Mouse (Mus musculus): Measurements from ENCODE around the gene Zfp146.
"Not testable (repeated sequence)": the region's sequence is repeated elsewhere in the genome, so short reads cannot be mapped to it uniquely, and the experiment has no call there.

Gene Zfp146

GRCm38 (mm10) chr7:30169583-30170282, at the start of gene Zfp146:
Zfp146 (minus strand) TSS chr7:30169750.
- DNase-seq (ENCODE audit: low spot score): peak; percentile 94

DNA sequence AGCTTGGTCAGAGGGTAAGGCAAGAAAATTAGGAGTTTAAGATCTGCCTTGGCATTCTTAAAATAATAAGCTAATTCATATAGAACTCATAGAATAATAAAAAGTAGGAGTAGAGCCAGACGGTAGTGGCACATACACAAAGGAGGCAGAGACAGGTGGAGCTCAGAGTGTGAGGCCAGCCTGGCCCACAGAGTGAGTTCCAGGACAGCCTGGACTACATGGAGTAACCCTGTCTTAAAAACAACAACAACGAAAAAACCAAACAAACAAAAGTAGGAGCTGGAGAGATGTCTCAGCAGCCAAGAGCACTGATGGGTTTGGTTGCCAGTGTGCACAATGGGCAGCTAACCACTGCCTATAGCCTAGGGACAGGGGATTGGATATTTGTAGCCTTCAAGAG, 47.7 kb upstream of the Zfp146 start:
- DNase-seq (ENCODE audit: low spot score): no peak

DNA sequence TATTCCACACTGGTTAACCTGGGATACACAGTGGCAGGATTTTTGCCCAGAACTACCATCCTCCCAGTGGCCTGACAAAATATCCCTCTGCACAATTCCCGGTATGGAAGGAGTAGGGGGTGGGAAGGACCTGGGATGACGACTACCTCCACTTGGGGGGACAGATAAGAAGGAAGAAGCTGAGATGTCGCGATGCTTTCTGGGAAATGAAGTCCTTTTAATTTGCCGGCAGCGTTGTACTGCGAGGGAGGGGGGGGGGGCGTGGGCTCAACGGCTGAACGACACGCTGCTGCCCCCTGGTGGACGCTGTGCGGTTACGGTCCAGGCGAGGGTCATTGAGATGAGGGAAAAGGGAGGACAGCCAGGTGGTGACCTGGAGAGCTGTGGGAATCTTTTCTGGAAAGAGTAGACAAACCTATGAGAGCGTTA, 47.2 kb upstream of the Zfp146 start:
- DNase-seq (ENCODE audit: low spot score): peak; percentile 65

- DNase-seq (ENCODE audit: low spot score): no peak
These were observed 46.3 kb upstream of the Zfp146 start for GRCm38 (mm10) chr7:30215875-30216274.

GRCm38 (mm10) chr7:30213881-30214280, 44.3 kb upstream of the Zfp146 start:
- DNase-seq (ENCODE audit: low spot score): no peak

DNA sequence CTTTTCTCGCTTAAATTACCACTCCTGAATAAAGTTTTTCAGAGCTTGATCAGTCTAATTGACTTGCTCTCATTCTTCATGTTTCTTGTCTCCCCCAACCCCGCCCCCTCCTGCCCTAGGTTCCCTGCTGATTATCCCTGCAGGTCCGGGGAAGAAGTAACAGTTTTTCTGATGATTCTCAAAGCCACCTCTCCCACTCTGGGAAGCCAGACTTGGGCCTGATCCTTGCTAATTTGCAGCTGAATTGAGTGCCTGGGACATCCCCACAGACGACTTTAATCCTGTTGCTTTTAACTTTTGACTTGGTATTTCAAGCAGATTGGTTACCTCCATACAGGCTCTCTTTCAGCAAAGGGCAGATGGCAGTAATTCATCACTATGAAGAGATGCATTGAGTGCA, 41.5 kb upstream of the Zfp146 start:
- DNase-seq (ENCODE audit: low spot score): no peak

DNA sequence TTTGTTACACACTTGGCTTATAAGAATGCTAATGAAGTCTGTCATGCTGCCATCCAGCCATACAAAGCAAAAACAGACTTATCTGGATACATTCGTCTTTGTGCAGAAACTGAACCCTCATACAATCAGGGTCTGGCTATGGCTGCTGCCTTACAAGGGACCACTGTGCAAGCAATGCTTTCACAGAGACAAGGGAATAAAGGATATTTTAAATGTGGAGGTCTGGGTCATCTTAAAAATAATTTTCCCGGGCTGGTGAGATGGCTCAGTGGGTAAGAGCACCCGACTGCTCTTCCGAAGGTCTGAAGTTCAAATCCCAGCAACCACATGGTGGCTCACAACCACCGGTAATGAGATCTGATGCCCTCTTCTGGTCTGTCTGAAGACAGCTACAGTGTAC, 36.8 kb upstream of the Zfp146 start:
- DNase-seq (ENCODE audit: low spot score): not testable (repeated sequence)

DNA sequence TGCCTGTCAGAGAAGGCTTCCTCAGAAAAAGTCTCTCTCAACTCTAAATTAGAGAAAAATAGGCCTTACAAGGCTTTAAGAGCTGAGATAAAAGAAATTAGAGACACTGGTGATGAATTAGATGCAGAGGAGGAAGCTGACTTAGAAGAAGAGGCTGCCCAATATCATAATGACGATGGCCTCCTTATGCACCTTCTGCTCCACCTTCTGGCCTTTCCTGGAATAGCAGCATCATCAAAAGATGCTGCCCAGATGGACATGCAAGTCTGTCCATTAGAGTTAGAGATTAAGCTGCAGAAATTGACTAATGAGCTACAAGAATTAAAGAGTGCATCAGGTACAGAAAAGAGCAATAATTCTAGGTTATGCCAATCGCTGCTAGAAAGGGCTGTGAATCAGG, 35.8 kb upstream of the Zfp146 start:
- peak; percentile 74 for DNase-seq (ENCODE audit: low spot score)

GRCm38 (mm10) chr7:30204380-30204779, 34.8 kb upstream of the Zfp146 start:
- DNase-seq (ENCODE audit: low spot score): no peak

DNA sequence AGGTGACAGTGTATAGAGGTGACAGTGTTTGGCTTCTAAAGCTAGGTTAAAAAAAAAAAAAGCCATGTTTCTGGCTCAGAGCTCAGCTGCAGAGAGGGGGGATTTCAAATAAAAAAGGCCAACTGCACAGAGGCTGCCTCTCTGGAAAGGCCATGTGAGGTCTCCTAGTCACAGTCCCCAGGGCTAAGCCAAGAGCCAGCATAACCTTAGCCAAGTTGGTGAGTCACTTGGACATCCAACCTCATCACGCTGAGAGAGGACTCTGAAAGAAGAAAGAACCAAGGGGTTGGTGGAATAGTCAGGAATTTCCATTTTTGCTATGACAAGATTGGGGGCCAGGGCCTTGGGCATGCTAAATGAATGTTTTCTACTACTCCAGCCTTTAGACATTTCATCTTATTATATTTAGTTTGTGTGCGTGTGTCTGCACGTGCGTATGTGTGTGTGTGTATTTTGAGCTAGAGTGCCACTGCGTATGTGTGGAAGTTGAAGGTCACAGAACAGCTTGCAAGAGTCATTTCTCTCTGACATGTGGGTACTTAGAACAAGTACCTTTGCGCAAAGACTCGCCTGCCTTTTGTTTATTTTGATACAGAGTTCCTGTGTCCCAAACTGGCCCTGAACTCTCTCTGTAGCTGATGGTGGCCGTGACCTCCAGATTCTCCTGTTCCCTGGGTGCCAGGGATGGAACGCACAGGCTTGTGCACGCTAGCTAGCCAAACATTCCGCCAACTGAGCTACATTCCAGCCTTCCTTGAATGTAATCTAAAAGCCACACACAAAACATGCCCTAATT, 33.5 kb upstream of the Zfp146 start:
- no peak for DNase-seq (ENCODE audit: low spot score)

GRCm38 (mm10) chr7:30200661-30201060, 31.1 kb upstream of the Zfp146 start:
- not testable (repeated sequence) for DNase-seq (ENCODE audit: low spot score)

- DNase-seq (ENCODE audit: low spot score): no peak
These were observed 30.6 kb upstream of the Zfp146 start for GRCm38 (mm10) chr7:30200200-30200599.

DNA sequence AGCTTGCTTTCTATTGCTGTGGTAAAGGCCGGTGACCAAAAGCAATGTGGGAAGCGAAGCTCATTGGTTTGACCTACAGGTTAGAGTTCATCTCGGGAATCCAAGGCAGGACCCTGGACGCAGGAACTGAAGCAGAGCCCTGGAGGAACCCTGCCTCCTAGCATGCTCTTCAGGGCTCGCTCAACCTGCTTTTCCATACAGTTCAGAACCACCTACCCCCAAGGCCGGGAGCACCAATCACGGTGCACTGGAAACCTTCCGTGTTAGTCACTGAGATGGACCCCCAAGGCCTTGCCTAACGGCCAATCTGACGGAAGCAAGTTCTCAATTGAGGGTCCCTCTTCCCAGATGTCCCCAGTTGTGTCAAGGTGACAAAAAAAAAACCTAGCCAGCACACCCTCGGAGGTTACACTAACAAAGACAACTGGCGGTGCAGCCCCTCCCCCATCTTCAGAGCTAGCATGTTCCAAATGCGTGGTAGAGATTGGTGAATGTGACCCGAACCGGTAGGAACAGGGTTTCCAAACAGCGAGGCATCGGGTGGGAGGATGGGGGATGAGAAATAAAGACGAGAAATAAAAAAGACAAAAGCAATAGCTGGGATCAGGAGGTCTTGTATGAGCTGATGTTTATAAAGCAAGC, 30.1 kb upstream of the Zfp146 start:
- DNase-seq (ENCODE audit: low spot score): no peak

GRCm38 (mm10) chr7:30198481-30198971, 29.0 kb upstream of the Zfp146 start, which contains the start of gene Capns1:
Capns1 (minus strand) TSS chr7:30198811.
- DNase-seq (ENCODE audit: low spot score): peak; percentile 57

DNA sequence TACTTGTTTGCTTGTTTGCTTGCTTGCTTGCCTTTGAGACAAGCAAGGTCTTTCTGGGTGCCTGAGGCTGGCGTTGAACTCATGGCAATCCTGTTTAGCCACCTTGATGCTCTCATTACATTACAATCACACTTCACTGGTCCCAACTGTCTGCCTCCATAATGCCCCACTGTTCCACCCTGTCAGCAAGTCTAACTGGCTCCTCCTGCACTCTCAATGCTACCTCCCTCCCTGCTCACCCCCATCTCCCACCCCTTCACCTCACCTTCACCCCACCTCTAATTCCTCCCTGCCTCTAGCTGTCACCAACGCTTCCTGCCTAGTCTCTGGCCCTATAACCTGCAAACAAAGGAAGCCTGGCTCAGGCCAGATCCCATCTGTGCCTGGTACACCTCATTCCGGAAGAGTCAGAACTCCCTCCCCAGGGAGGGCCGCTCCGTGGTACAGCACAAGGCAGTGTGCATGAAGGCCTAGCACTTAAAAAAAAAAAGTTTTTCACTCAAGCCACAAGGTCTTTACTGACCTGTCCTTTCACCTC, 28.1 kb upstream of the Zfp146 start:
- no peak for DNase-seq (ENCODE audit: low spot score)

- no peak for DNase-seq (ENCODE audit: low spot score)
These were observed 26.6 kb upstream of the Zfp146 start for GRCm38 (mm10) chr7:30196171-30196570.

- no peak for DNase-seq (ENCODE audit: low spot score)
These were observed 25.9 kb upstream of the Zfp146 start for GRCm38 (mm10) chr7:30195461-30195860.

DNA sequence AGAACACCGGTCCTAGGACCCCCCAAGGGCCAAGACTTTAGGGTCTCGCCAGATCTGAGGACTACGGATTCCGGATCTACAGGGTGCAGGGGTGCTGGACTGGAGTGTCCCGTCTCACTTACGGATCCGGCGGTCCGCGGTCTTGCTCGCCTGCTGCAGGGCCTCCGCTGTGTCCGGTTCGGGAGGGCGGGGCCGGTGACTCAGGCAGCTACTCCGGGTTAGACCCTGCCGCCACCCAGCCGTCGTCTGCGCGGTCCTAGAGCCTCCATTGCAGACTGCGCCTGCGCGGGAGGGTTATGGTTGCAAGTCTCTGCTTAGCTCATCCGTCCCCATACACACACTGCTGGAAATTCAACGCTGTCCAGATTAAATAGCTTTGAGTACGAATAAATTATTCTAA, 25.3 kb upstream of the Zfp146 start:
- DNase-seq (ENCODE audit: low spot score): peak; percentile 94

DNA sequence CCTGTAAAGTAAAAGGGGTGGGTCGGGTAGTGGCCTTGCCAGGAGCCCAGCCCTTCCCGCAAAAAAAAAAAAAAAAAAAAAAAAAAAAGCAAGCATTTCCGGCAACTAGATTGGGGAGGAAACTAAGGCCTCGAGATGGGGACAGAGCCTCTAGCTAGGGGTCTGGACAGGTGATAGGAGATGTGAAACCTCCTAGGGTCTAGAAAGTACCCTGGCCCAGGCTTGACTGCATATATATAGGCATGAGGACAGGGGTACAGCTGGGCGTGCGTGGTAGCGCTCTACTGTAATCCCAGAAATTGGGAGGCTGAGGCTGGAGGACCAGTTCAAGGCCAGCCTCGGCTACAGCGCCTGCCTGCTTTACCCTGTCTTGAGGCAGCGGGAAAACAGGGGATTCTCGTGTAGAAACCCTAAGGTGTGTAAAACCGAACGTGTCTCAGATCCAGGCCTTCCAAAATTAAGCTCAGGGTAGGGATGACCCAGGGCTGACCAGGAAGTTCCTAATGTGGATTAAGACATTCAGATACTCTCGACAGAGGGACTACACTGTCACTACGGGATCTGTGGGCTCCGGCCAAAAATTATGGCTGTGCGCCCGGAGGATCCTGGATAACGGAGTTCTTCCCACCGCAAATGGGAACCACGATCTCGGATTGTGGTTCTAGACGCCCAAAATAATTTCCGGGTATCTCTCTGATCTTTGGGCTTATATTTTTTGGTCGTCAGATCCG, 24.7 kb upstream of the Zfp146 start:
- peak; percentile 46 for DNase-seq (ENCODE audit: low spot score)

- peak; percentile 82 for DNase-seq (ENCODE audit: low spot score)
These were observed 24.1 kb upstream of the Zfp146 start for GRCm38 (mm10) chr7:30193581-30194100.

- DNase-seq (ENCODE audit: low spot score): no peak
These were observed 23.5 kb upstream of the Zfp146 start for GRCm38 (mm10) chr7:30193013-30193412.
